Mouse (Mus musculus) lung, adult 2 months (tissue): Measurements from ENCODE around the gene Utp15. TPM values are rescaled to one million over a fixed set of nuclear protein-coding genes. Genes with fewer than 3 reads are reported as not detected.

Experiments
- DNase-seq: peaks from one replicate; pipeline ENCODE4 v3.0.0; 2022
- H3K4me1 ChIP-seq: fragments of 200-500 bp; 2 replicates; pipeline ENCODE4 v1.6.1; 2011; ENCODE audit warnings: low read length; ENCODE audit not compliant: control insufficient read depth, insufficient read depth
- H3K4me3 ChIP-seq: fragments of 200-500 bp; replicated peaks from 2 replicates; pipeline ENCODE3; 2011; ENCODE audit warnings: low read depth, mild to moderate bottlenecking, control low read depth, low read length; ENCODE audit errors: extremely low read depth
- CTCF ChIP-seq: fragments of 200-500 bp; IDR thresholded peaks from 2 replicates; pipeline ENCODE4 v1.5.1; 2011; ENCODE audit warnings: mild to moderate bottlenecking, low read length, control low read depth; ENCODE audit not compliant: insufficient read depth
- POLR2A ChIP-seq: fragments of 200-500 bp; IDR thresholded peaks from 2 replicates; pipeline ENCODE4 v1.6.1; 2011; ENCODE audit warnings: low read depth, mild to moderate bottlenecking, control low read depth, low read length, borderline replicate concordance; ENCODE audit errors: extremely low read depth
- WGBS: fragments of 180-500 bp; shearing (Covaris S2); methylation state at CpG from one replicate; pipeline ENCODE4 v1.1.7; 2018; 5-methylcytosine and 5-hydroxymethylcytosine counted together
- polyA plus RNA-seq: library from polyadenylated mRNA; depleted of rRNA; stranded (reverse); fragments of >200 nt; gene quantifications from 2 replicates; pipeline ENCODE4 v1.2.3, GENCODE M21; 2012; rRNA removed

Utp15 gene
- polyA plus RNA-seq, 1 experiment: 6.8 TPM

GRCm38 (mm10) chr13:98210137-98210536 lies 52.7 kb downstream of the Utp15 start:
- Histone ChIP-seq H3K4me3 (no peak overlapping the region), H3K4me1 (no peaks in the 10 kb centered on the region)
- DNase-seq: no peak
- TF ChIP-seq POLR2A (no peak), CTCF (no peak)
- 80% methylated on average over 7 of the region's 7 CpGs for WGBS

GRCm38 (mm10) chr13:98208842-98209241 lies 54.0 kb downstream of the Utp15 start:
- peak; percentile 25; the same call in 1 of the 2 replicates for TF ChIP-seq CTCF
- no peak for TF ChIP-seq POLR2A
- 44% methylated on average over 9 of the region's 9 CpGs for WGBS
- DNase-seq: no peak
- Histone ChIP-seq H3K4me3 (no peak overlapping the region), H3K4me1 (no peaks in the 10 kb centered on the region)

- TF ChIP-seq CTCF (no peak), POLR2A (no peak)
- WGBS: 2% methylated on average over 13 of the region's 13 CpGs
- peak overlapping the region; percentile 48 for H3K4me3 ChIP-seq
- no peaks in the 10 kb centered on the region for H3K4me1 ChIP-seq
- DNase-seq: no peak
Observed at GRCm38 (mm10) chr13:98206546-98206870, 56.3 kb downstream of the Utp15 start.

- peak within 1 kb of the TSS; percentile 67 for H3K4me3 ChIP-seq
- H3K4me1 ChIP-seq: no peaks in the 10 kb centered on the region
- TF ChIP-seq CTCF (peak; percentile 21; the same call in 1 of the 2 replicates), POLR2A (no peak; the same call in 1 of the 2 replicates)
- DNase-seq: peak; percentile 74
- under 1% methylated on average over 49 of the region's 76 CpGs for WGBS
Observed at GRCm38 (mm10) chr13:98205771-98206545, 56.9 kb downstream of the Utp15 start, which contains the start of gene Arhgef28. Gene Arhgef28, minus strand, starts transcription at chr13:98206439.

GRCm38 (mm10) chr13:98205111-98205510 lies 57.7 kb downstream of the Utp15 start:
- H3K4me3 ChIP-seq: peak overlapping the region; percentile 6
- TF ChIP-seq POLR2A (no peak), CTCF (no peak)
- DNase-seq: no peak
- WGBS: 47% methylated on average over 8 of the region's 8 CpGs
- H3K4me1 ChIP-seq: no peaks in the 10 kb centered on the region

- no peak overlapping the region for H3K4me3 ChIP-seq
- WGBS: 78% methylated on average over 8 of the region's 8 CpGs
- H3K4me1 ChIP-seq: no peaks in the 10 kb centered on the region
- TF ChIP-seq POLR2A (no peak), CTCF (no peak)
- peak; percentile 28 for DNase-seq
Observed at GRCm38 (mm10) chr13:98204371-98204770, 58.5 kb downstream of the Utp15 start.

- TF ChIP-seq CTCF (no peak), POLR2A (no peak)
- no peaks in the 10 kb centered on the region for H3K4me1 ChIP-seq
- DNase-seq: no peak
- H3K4me3 ChIP-seq: no peak overlapping the region
- WGBS: 54% methylated on average over 9 of the region's 9 CpGs
Observed at GRCm38 (mm10) chr13:98201436-98201835, 61.4 kb downstream of the Utp15 start.

Other genes with a start within 250 kb of the Utp15 start
- 14.6 and 16.0 TPM in 2 replicates for gene Arhgef28, start 56.6 kb downstream of the Utp15 start, polyA plus RNA-seq
- 10.9 and 11.8 TPM in 2 replicates for gene Ankra2, start within 50 bp of the Utp15 start, polyA plus RNA-seq
- 0.28 TPM in 1 of 2 replicates, not detected in the other for gene Gm21976, start 16.8 kb upstream of the Utp15 start, polyA plus RNA-seq
- 119 and 162 TPM in 2 replicates for gene Btf3, start 54.0 kb upstream of the Utp15 start, polyA plus RNA-seq
- 0.12 and 0.18 TPM in 2 replicates for gene Foxd1, start 91.2 kb upstream of the Utp15 start, polyA plus RNA-seq
- 0.52 and 1.1 TPM in 2 replicates for gene Gm10320, start 229.0 kb upstream of the Utp15 start, polyA plus RNA-seq